In genomic region chr10:75062621-75063020, GRCm38 (mm10) we compare ENCODE assay signal across 9 mouse cellular contexts. TPM values are rescaled to one million over a fixed set of nuclear protein-coding genes. Genes with fewer than 3 reads are reported as not detected.
DNase-seq lines count a peak whose midpoint lies in the region; ATAC-seq and TF ChIP-seq lines count a peak whose summit lies in the region.
"Had no signal": no experiment of that assay in that cellular context is flagged by ENCODE, and none has a peak within 500 bp of the region (broad histone marks: within the 10 kb centered on the region; RNA-seq: fewer than 3 reads in every experiment).

No protein-coding gene starts in this region.

- TF ChIP-seq POLR2A in lung, adult 2 months (IDR thresholded peaks at IDR 0.05; ENCODE audit: borderline replicate concordance, extremely low read depth, low read depth, low read length) = no peak

- 39% methylated on average over 6 of the region's 6 CpGs for WGBS in lung, adult 2 months
- 41% methylated on average over 6 of the region's 6 CpGs for WGBS in forebrain, embryonic 10.5 days
- WGBS in intestine, postnatal 0 days = 38% methylated on average over 6 of the region's 6 CpGs
- 47% methylated on average over 6 of the region's 6 CpGs for WGBS in neural tube, embryonic 14.5 days

- no peak for DNase-seq in lung, adult 2 months
- DNase-seq in lung, postnatal 4 days = no peak
- DNase-seq in forebrain, embryonic 10.5 days (ENCODE audit: extremely low spot score, low spot score) = no peak
- no peak for DNase-seq in embryo, embryonic 10.5 days (ENCODE audit: low spot score)
- no peak for DNase-seq in thymus, postnatal 4 days
- no peak for DNase-seq in left cerebral cortex, adult 9 months (ENCODE audit: low spot score in 2 of 2)

- ATAC-seq in intestine, postnatal 0 days = no peak
- ATAC-seq in neural tube, embryonic 14.5 days (ENCODE audit: low read depth) = no peak
- ATAC-seq: activated CD4-positive, CD25-positive, alpha-beta regulatory T cell, adult 4 months had no signal

- peaks cover 27% of the 10 kb centered on the region for H3K36me3 ChIP-seq in forebrain, embryonic 10.5 days (replicated peaks)
- no peaks in the 10 kb centered on the region for H3K36me3 ChIP-seq in intestine, postnatal 0 days (ENCODE audit: control insufficient read depth, insufficient read depth)
- no peaks in the 10 kb centered on the region for H3K36me3 ChIP-seq in neural tube, embryonic 14.5 days (ENCODE audit: control insufficient read depth, insufficient read depth, low read length)

- peaks cover 19% of the 10 kb centered on the region for H3K27me3 ChIP-seq in forebrain, embryonic 10.5 days (ENCODE audit: poor library complexity, severe bottlenecking)
- H3K27me3 ChIP-seq in intestine, postnatal 0 days (replicated peaks; ENCODE audit: control insufficient read depth, insufficient read depth, low read length) = no peaks in the 10 kb centered on the region
- no peaks in the 10 kb centered on the region; the same call in 1 of the 2 replicates for H3K27me3 ChIP-seq in neural tube, embryonic 14.5 days (ENCODE audit: control insufficient read depth, insufficient read depth, low read length)

- peak overlapping the region; percentile 81 for H3K4me2 ChIP-seq in intestine, postnatal 0 days (replicated peaks; ENCODE audit: low read depth)
- peak overlapping the region; percentile 97 for H3K4me2 ChIP-seq in neural tube, embryonic 14.5 days (ENCODE audit: low read depth, low read length)

- H3K4me3 ChIP-seq in lung, adult 2 months (replicated peaks; ENCODE audit: extremely low read depth, low read depth, low read length) = peak overlapping the region; percentile 75
- peak overlapping the region; percentile 88 for H3K4me3 ChIP-seq in forebrain, embryonic 10.5 days
- peak overlapping the region; percentile 81; the same call in 1 of the 2 replicates for H3K4me3 ChIP-seq in intestine, postnatal 0 days (ENCODE audit: low read depth, low read length)
- peak overlapping the region; percentile 90 for H3K4me3 ChIP-seq in neural tube, embryonic 14.5 days (ENCODE audit: low read depth, low read length)

- no peak for TF ChIP-seq CTCF in lung, adult 2 months (IDR thresholded peaks at IDR 0.05; ENCODE audit: insufficient read depth, low read length)
- TF ChIP-seq CTCF in intestine, postnatal 0 days (IDR thresholded peaks at IDR 0.05; ENCODE audit: low read depth) = no peak

- H3K27ac ChIP-seq in forebrain, embryonic 10.5 days = no peak overlapping the region
- no peak overlapping the region for H3K27ac ChIP-seq in intestine, postnatal 0 days (ENCODE audit: low read depth, low read length)
- no peak overlapping the region for H3K27ac ChIP-seq in neural tube, embryonic 14.5 days (ENCODE audit: low read depth, low read length)

- no peaks in the 10 kb centered on the region for H3K9me3 ChIP-seq in forebrain, embryonic 10.5 days
- H3K9me3 ChIP-seq in intestine, postnatal 0 days (ENCODE audit: control insufficient read depth) = no peaks in the 10 kb centered on the region
- H3K9me3 ChIP-seq in neural tube, embryonic 14.5 days (ENCODE audit: control insufficient read depth, low read length) = no peaks in the 10 kb centered on the region

- peaks cover 19% of the 10 kb centered on the region for H3K4me1 ChIP-seq in lung, adult 2 months (ENCODE audit: control insufficient read depth, insufficient read depth, low read length)
- H3K4me1 ChIP-seq in forebrain, embryonic 10.5 days = peaks cover 85% of the 10 kb centered on the region
- H3K4me1 ChIP-seq in intestine, postnatal 0 days (replicated peaks; ENCODE audit: control insufficient read depth, insufficient read depth, low read length) = peaks cover 14% of the 10 kb centered on the region
- H3K4me1 ChIP-seq in neural tube, embryonic 14.5 days (ENCODE audit: control insufficient read depth, insufficient read depth, low read length) = peaks cover 57% of the 10 kb centered on the region

- no peak overlapping the region for H3K9ac ChIP-seq in intestine, postnatal 0 days (ENCODE audit: low read depth, low read length)
- peak overlapping the region; percentile 85; the same call in 1 of the 2 replicates for H3K9ac ChIP-seq in neural tube, embryonic 14.5 days (replicated peaks; ENCODE audit: low read depth, low read length)

RNA-seq across cellular contexts. Expression of gene Bcr, which starts 2.2 kb away (rescaled TPM):
- 51.8 and 51.9 TPM in 2 replicates for polyA plus RNA-seq in lung, adult 2 months (2012; rRNA removed)
- polyA plus RNA-seq in forebrain, embryonic 10.5 days (2016; fragmentation: Nextera tagmentation; extraction: Ambion mirVana) = 6.2 and 7.3 TPM in 2 replicates
- polyA plus RNA-seq in intestine, postnatal 0 days (2015; fragmentation: Nextera tagmentation; extraction: Ambion mirVana) = 26.7 and 36.2 TPM in 2 replicates
- polyA plus RNA-seq in neural tube, embryonic 14.5 days (2014; fragmentation: Nextera tagmentation; extraction: Ambion mirVana) = 23.3 and 26.4 TPM in 2 replicates

RNA-seq across cellular contexts. Expression of gene Rab36, which starts 25.8 kb away (rescaled TPM):
- 13.4 and 19.3 TPM in 2 replicates for polyA plus RNA-seq in lung, adult 2 months (2012; rRNA removed)
- polyA plus RNA-seq in forebrain, embryonic 10.5 days (2016; fragmentation: Nextera tagmentation; extraction: Ambion mirVana) = 10.9 and 12.7 TPM in 2 replicates
- polyA plus RNA-seq in intestine, postnatal 0 days (2015; fragmentation: Nextera tagmentation; extraction: Ambion mirVana) = 1.5 TPM in 2 replicates
- 13.9 and 18.8 TPM in 2 replicates for polyA plus RNA-seq in neural tube, embryonic 14.5 days (2014; fragmentation: Nextera tagmentation; extraction: Ambion mirVana)

RNA-seq across cellular contexts. Expression of gene Rsph14, which starts 30.2 kb away (rescaled TPM):
- polyA plus RNA-seq in lung, adult 2 months (2012; rRNA removed) = 3.3 and 6.1 TPM in 2 replicates
- not detected in 2 replicates for polyA plus RNA-seq in forebrain, embryonic 10.5 days (2016; fragmentation: Nextera tagmentation; extraction: Ambion mirVana)
- polyA plus RNA-seq in intestine, postnatal 0 days (2015; fragmentation: Nextera tagmentation; extraction: Ambion mirVana) = not detected in 2 replicates
- 0.33 TPM in 1 of 2 replicates, not detected in the other for polyA plus RNA-seq in neural tube, embryonic 14.5 days (2014; fragmentation: Nextera tagmentation; extraction: Ambion mirVana)
- polyA plus RNA-seq: activated CD4-positive, CD25-positive, alpha-beta regulatory T cell, adult 4 months had no signal
